Mouse (Mus musculus): ENCODE results near the gene Tyk2.

Tyk2 gene

DNA sequence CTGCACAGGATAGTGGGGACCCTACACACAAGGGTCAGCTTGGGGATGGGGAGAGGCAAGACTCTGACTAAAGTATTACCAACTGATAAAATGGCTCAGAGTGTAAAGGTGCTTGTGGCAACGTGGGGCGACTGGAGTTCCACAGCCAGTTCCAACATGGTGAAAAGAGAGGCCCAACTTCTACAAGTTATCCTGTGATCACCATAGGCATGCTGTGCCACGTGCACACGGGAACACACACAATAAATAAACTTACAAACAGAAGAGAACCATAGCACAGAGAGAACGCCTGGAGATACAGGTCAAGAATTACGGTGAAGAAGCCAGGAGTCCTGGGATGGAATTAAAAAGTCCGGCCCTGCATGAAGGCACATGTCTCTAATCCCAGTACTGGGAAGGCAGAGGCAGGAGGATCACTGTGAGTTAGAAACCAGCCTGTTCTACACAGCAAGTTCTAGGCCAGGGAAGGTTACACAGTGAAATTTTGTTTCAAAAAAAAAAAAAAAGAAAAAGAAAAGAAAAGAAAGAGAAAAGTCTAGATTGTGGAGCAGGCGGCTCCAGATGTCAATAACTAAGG, 18.1 kb upstream of the Tyk2 start:
- DNase-seq (ENCODE audit: low spot score) = no peak

GRCm38 (mm10) chr9:21148427-21148826, 17.4 kb upstream of the Tyk2 start:
- DNase-seq (ENCODE audit: low spot score) = no peak

DNA sequence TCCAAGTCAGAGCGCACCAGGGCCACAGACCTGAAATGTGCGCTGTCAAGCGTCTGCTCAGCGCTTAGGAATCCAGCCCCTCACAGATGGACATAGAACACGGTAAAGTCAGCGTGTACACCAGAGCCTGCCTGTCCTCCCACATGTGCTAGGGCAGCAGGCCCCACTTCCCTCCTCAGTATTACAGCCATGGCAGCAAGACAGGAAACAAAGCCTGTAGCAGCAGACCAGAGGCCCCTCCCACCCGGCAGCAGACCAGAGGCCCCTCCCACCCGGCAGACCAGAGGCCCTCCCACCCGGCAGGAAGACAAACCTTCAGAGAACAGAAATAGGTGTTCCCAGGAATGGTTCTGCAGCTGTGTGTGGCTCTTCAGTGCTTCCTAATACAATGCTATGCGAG, 15.7 kb upstream of the Tyk2 start:
- DNase-seq (ENCODE audit: low spot score) = no peak

DNA sequence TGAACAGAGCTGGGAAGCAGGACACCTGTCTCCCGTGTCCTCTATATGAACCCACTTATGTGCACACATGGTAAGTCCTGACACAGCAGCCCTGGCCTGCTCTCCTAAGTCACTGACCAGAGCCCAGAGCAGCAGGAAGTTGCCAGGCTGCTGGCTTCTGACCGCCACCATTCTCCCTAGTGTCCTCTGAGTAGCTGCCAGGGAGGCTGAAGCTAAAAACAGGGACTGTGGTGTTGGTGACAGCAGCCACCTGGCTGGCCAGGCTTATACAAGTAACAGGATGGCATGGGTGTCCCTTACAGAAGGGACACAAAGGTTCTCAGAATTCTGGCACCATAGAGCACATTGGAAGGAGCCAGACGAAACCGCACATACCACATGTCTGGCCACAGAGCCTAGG, 14.4 kb upstream of the Tyk2 start:
- DNase-seq (ENCODE audit: low spot score) = no peak

- DNase-seq (ENCODE audit: low spot score) = no peak
Observed at GRCm38 (mm10) chr9:21144361-21144760, 13.3 kb upstream of the Tyk2 start.

DNA sequence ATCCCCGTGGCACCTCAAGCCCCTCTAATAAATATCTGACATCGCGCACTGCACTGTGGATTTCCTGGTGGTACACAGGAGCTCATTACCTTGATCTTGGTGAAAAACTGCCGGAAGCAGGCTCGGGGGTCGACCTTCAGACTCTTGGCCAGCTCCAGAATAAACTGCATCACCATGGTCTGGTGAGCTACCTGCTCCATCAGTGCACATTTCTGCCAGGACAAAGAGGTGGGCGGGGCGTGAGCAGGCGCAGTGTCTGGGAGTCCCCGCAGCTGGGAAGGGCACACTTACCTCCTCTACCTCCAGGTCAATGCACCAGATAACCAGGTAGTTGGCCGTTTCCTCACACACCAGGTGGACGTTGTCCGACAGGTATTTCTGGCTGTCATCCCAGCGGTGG, 10.9 kb upstream of the Tyk2 start:
- no peak for DNase-seq (ENCODE audit: low spot score)

DNA sequence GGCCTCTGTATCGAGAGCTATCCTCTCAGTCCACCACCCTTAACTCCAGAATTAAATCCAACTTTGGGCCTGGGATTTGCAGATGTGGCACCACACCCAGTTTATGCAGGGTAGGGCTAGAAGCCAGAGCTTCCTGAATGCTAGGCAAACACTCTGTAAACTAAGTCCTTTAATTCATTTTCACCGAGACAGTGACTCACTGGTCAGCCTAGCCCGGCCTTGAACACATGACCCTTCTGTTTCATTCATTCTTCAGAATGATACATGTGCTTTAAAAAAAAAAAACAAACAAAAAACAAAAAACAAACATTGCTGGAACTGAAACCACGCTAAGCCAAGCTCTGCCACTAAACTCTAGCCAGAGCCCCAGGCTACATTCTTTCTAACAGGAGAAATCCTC, 7.3 kb upstream of the Tyk2 start:
- DNase-seq (ENCODE audit: low spot score) = no peak

DNA sequence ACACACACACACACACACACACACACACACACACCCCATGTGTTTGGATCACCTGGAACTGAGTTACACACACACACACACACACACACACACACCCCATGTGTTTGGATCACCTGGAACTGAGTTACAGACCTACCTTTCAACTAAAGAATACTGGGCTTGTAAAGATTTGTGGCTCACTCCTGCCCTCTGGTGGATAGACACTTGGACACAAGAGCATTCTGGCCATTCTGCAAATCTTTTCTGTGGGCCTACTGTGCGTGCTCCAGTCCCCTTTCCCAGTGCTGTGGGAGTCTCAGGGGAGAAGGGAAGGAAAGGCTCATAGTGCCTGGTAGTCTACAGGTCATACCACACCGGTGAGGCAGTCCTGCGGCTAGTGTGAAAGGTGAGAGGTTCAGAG, 6.2 kb upstream of the Tyk2 start:
- no peak for DNase-seq (ENCODE audit: low spot score)

- no peak for DNase-seq (ENCODE audit: low spot score)
Observed at GRCm38 (mm10) chr9:21136401-21136800, 5.4 kb upstream of the Tyk2 start.

- no peak for DNase-seq (ENCODE audit: low spot score)
Observed at GRCm38 (mm10) chr9:21135941-21136381, 4.9 kb upstream of the Tyk2 start.

- DNase-seq (ENCODE audit: low spot score) = no peak
Observed at GRCm38 (mm10) chr9:21135329-21135890, 4.4 kb upstream of the Tyk2 start.

DNA sequence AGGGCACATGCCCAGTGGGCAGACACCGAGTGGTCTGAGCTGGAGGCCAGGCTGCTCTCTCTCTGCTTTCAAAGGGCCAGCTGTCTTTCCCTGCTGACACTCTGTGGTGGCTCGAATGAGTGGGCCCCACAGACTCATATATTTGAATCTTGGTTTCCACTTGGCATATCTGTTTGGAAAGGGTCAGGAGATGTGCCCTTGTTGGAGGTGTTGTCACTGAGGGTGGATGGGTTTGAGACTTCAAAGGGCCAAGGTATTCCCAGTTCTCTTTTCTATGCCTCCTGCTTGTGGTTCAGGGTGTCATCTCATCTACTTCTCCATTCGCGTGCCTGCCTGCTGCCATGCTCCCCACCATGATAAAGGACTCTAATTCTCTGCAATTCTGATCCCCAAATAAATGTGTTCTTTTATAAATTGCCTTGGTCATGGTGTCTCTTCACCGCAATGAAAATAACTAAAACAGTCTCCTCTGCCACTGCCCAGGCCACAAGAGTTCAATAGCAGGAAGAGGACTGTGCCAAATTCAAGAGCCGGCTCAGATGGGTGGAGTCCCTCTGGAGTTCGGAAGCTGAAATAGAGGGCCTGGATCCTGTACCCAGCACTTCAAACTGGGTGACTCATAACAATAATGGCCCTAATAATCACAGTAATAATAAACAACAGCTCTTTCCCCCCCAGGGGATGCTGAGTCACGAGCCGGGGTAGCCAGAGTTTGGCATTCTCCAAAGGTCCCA, 3.7 kb upstream of the Tyk2 start:
- DNase-seq (ENCODE audit: low spot score) = no peak

- DNase-seq (ENCODE audit: low spot score) = no peak
Observed at GRCm38 (mm10) chr9:21133064-21133707, 2.1 kb upstream of the Tyk2 start.

- no peak for DNase-seq (ENCODE audit: low spot score)
Observed at GRCm38 (mm10) chr9:21132102-21132775, 1.2 kb upstream of the Tyk2 start.

DNA sequence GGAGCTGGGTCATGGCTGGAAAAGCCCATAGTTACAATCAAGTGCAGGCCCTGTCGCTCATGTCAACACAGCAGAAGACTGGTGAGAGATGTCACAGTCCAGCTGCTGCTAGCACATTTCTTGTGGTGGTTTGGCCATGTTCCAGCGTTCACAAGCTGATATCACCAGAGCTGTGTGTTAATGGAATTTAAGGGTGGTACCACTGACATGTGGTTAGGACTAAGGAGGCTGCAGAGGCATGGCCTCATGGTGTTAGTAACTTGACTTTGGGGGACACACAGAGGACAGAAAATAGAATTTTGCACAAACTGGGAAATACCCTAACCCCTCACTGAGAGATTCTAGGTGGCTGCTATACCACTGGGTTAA, 4.8 kb downstream of the Tyk2 start:
- DNase-seq (ENCODE audit: low spot score) = no peak

DNA sequence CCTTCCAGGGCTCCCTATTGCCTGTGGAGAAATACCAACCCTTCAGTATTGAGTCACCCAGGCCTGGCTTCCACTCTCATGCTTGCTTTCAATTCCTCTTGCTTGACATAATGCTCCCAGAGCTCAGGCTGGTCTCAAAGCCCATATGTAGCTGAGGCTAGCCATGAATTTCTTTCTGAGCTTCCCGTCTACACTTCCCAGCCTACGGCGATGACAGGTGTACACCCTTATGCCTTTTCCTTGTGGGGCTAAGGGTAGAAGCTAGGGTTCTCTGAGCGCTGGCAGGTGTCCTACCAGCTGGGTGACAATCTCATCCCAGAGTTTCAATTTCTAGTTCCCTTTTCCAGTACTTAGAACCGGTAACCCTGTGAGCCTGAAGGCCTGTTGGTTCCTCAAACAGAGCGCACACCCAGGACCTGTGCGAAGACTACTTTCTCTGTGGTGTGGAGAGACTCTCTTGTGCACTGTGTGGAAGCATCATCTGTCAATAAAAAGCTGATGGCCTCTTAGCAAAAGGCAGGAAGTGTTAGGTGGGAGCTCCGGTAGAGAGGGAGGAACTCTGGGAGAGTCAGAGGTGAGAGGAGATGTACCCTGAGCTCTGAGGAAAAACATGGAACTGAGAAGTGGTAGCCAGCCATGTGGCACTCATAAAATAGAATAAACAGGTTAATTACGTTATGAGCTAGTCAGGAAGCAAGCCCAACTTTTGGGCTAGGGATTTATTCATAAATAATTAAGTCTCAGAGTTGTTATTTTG, 5.4 kb downstream of the Tyk2 start:
- DNase-seq (ENCODE audit: low spot score) = no peak

DNA sequence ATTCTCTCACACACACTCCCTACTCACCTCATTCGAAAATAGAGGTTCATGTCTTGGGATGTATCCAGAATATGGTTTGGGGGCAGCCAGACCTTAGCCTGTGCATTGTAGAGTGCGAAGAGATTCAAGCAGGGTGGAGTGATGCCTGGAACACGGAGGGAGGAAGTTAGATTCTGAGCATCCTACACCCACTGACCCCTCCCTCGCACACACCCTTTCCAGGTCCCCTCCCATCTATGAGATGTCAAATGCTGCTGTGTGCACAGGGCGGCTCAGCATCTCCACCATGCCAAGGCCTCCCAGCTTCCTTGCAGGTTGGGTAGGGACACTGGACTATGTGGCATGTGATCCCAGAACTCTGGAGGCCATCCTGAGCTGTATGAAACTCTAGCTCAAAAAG, 6.2 kb downstream of the Tyk2 start:
- no peak for DNase-seq (ENCODE audit: low spot score)

DNA sequence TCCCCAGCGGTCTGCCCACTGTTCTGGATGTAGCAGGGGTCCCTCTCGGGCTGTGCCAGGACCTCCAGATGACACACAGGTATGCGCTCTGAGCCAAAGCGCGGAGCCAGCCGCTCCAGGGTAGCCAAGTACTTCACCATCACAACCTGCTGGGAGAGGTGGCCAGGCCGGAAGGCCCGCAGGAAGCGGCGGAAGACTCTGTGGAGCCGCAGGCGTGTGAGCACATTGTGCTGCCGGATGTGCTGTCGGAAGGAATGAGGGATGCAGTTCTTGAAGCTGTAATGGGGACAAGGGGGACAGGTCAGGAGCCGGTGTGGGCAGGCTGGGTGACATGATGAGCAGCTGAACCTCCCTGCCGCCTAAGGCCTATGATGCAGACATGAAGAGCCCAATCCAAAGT, 9.6 kb downstream of the Tyk2 start:
- no peak for DNase-seq (ENCODE audit: low spot score)

DNA sequence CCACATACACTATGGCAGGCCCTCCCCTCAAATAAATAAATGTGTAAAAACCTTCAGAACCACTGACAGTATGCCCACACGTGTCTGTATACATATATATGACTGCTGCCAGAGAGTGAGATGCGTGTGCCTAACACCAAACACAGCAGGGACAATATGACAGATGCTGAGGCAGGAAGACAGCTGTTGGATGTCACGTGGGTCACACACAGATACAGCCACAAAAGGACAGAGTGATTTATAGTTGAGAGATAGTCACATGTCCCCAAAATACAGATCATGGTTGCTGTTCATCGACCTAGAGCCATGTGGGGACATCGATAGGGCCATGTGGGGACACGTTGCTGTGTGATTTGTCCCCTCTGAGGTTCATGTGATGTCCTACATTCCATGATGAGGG, 14.0 kb downstream of the Tyk2 start:
- no peak for DNase-seq (ENCODE audit: low spot score)

GRCm38 (mm10) chr9:21115105-21115504, 15.9 kb downstream of the Tyk2 start:
- no peak for DNase-seq (ENCODE audit: low spot score)

DNA sequence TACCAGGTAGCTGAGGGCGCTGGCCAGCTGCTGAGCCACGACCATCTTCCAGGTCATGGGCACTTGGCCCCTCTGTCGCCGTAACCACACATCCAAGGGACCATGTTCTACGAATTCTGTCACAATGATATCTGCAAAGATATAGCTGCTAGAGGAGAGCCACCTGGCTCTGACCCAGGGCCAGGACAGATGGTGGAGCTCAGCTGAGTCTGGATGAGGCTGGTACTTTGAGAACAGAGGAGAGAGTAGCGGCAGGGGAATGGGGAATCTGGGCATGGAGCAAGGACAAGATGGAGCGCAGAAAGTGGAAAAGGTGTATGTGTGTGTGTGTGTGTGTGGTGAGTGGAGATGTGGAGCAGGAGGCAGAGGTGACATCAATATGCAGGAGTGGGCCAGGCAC, 16.9 kb downstream of the Tyk2 start:
- no peak for DNase-seq (ENCODE audit: low spot score)

DNA sequence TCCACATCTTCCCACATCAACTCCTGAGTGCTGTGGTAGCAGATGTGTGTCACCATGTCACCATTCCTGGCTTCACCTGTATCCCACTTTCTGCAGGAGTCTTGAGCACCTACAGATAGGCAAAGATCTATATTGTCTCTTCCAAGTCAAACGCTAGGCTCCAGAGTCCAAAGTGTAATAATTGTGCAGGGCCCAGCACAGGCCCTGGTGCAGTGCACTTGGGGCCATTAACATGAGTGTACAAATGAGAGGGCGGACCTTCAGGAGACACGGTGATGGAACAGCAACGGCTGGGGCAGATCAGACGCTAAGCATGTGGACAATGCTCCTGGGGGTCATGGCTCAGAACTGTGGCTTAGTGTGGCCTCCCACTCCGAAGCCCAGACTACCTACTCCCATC, 17.3 kb downstream of the Tyk2 start:
- DNase-seq (ENCODE audit: low spot score) = no peak
